ENCODE assay signal across 9 mouse cellular contexts in genomic region chr11:55392474-55392873, GRCm38 (mm10). TPM values are rescaled to one million over a fixed set of nuclear protein-coding genes. Genes with fewer than 3 reads are reported as not detected.
DNase-seq lines count a peak whose midpoint lies in the region; ATAC-seq and TF ChIP-seq lines count a peak whose summit lies in the region.
"Had no signal": no experiment of that assay in that cellular context is flagged by ENCODE, and none has a peak within 500 bp of the region (broad histone marks: within the 10 kb centered on the region; RNA-seq: fewer than 3 reads in every experiment).

No protein-coding gene starts in this region.

- DNase-seq in kidney, postnatal 0 days (ENCODE audit: low spot score), result peak; percentile 72
- DNase-seq in Muller cell, postnatal 12 days (ENCODE audit: inconsistent ontology term), result peak; percentile 67
- DNase-seq in hindbrain, embryonic 14.5 days (ENCODE audit: low spot score), result peak; percentile 37
- no peak for DNase-seq in T-cell, adult 2 months (ENCODE audit: low spot score)
- no peak for DNase-seq in ovary, adult 18-20 months (ENCODE audit: low spot score)

- TF ChIP-seq CTCF in kidney, postnatal 0 days (IDR thresholded peaks at IDR 0.05; ENCODE audit: low read depth), result no peak
- TF ChIP-seq CTCF in embryonic fibroblast, embryonic 13.5 days (IDR thresholded peaks at IDR 0.05; ENCODE audit: borderline replicate concordance, insufficient read depth, low read length), result no peak

- H3K4me3 ChIP-seq in kidney, postnatal 0 days (replicated peaks; ENCODE audit: low read depth, low read length), result no peak overlapping the region
- no peak overlapping the region for H3K4me3 ChIP-seq in kidney, embryonic 16.5 days (ENCODE audit: low read length)
- H3K4me3 ChIP-seq in embryonic fibroblast, embryonic 13.5 days (ENCODE audit: insufficient read depth, low read length), result no peak overlapping the region
- H3K4me3 ChIP-seq in hindbrain, embryonic 14.5 days (replicated peaks; ENCODE audit: low read length), result no peak overlapping the region

- H3K9ac ChIP-seq in kidney, postnatal 0 days (ENCODE audit: low read depth, low read length), result no peak overlapping the region
- no peak overlapping the region for H3K9ac ChIP-seq in kidney, embryonic 16.5 days (replicated peaks; ENCODE audit: low read length)
- H3K9ac ChIP-seq in hindbrain, embryonic 14.5 days, result no peak overlapping the region

- WGBS in kidney, postnatal 0 days, result 50% methylated on average over 10 of the region's 10 CpGs
- 44% methylated on average over 10 of the region's 10 CpGs for WGBS in kidney, embryonic 16.5 days
- 21% methylated on average over 10 of the region's 10 CpGs for WGBS in hindbrain, embryonic 14.5 days

- H3K9me3 ChIP-seq in kidney, postnatal 0 days (replicated peaks; ENCODE audit: low read length), result no peaks in the 10 kb centered on the region
- H3K9me3 ChIP-seq in kidney, embryonic 16.5 days (ENCODE audit: low read length), result no peaks in the 10 kb centered on the region
- H3K9me3 ChIP-seq in hindbrain, embryonic 14.5 days (ENCODE audit: control insufficient read depth, low read length), result no peaks in the 10 kb centered on the region

- no peak overlapping the region for H3K27ac ChIP-seq in kidney, postnatal 0 days
- no peak overlapping the region for H3K27ac ChIP-seq in kidney, embryonic 16.5 days (ENCODE audit: low read length)
- 0 out of 2 replicates have a peak overlapping the region, but pooled peaks have one; percentile 0 for H3K27ac ChIP-seq in embryonic fibroblast, embryonic 13.5 days (ENCODE audit: insufficient read depth, low read length)
- no peak overlapping the region for H3K27ac ChIP-seq in hindbrain, embryonic 14.5 days

- TF ChIP-seq POLR2A in embryonic fibroblast, embryonic 13.5 days (IDR thresholded peaks at IDR 0.05; ENCODE audit: low read depth, low read length), result no peak

- H3K36me3 ChIP-seq in kidney, postnatal 0 days (ENCODE audit: insufficient read depth, low read length), result peaks cover 11% of the 10 kb centered on the region
- peaks cover 24% of the 10 kb centered on the region for H3K36me3 ChIP-seq in kidney, embryonic 16.5 days (ENCODE audit: insufficient read depth, low read length)
- no peaks in the 10 kb centered on the region; the same call in 1 of the 2 replicates for H3K36me3 ChIP-seq in hindbrain, embryonic 14.5 days (replicated peaks; ENCODE audit: control insufficient read depth, insufficient read depth)

- H3K27me3 ChIP-seq in kidney, postnatal 0 days (ENCODE audit: insufficient read depth, low read length), result no peaks in the 10 kb centered on the region
- H3K27me3 ChIP-seq in kidney, embryonic 16.5 days (ENCODE audit: insufficient read depth, low read length), result no peaks in the 10 kb centered on the region
- no peaks in the 10 kb centered on the region for H3K27me3 ChIP-seq in hindbrain, embryonic 14.5 days (ENCODE audit: control insufficient read depth, insufficient read depth, low read length)

- no peak overlapping the region for H3K4me2 ChIP-seq in kidney, postnatal 0 days (ENCODE audit: low read length)
- no peak overlapping the region for H3K4me2 ChIP-seq in kidney, embryonic 16.5 days (replicated peaks; ENCODE audit: low read depth, low read length)
- H3K4me2 ChIP-seq in hindbrain, embryonic 14.5 days (replicated peaks), result no peak overlapping the region

- H3K4me1 ChIP-seq in kidney, postnatal 0 days (replicated peaks; ENCODE audit: insufficient read depth, low read length), result no peaks in the 10 kb centered on the region
- no peaks in the 10 kb centered on the region for H3K4me1 ChIP-seq in kidney, embryonic 16.5 days (ENCODE audit: insufficient read depth, low read length)
- H3K4me1 ChIP-seq in embryonic fibroblast, embryonic 13.5 days (ENCODE audit: control insufficient read depth, insufficient read depth, low read length), result no peaks in the 10 kb centered on the region
- no peaks in the 10 kb centered on the region for H3K4me1 ChIP-seq in hindbrain, embryonic 14.5 days (replicated peaks; ENCODE audit: control insufficient read depth, insufficient read depth, low read length)

- no peak for ATAC-seq in kidney, postnatal 0 days (replicated peaks; ENCODE audit: low FRiP score, low read depth)
- no peak for ATAC-seq in kidney, embryonic 16.5 days (ENCODE audit: low FRiP score, low TSS enrichment)
- no peak for ATAC-seq in hindbrain, embryonic 14.5 days (ENCODE audit: low FRiP score)
- no peak for ATAC-seq in frontal cortex, adult (ENCODE audit: low TSS enrichment)

RNA-seq across cellular contexts. Expression of gene Sparc, which starts 30.5 kb away (rescaled TPM):
- 1,281 and 1,429 TPM in 2 replicates for polyA plus RNA-seq in kidney, postnatal 0 days (2015; fragmentation: Nextera tagmentation; extraction: Ambion mirVana)
- polyA plus RNA-seq in kidney, embryonic 16.5 days (2015; fragmentation: Nextera tagmentation; extraction: Ambion mirVana), result 1,474 and 1,572 TPM in 2 replicates
- 3,951 and 4,760 TPM in 2 replicates for polyA plus RNA-seq in embryonic fibroblast, embryonic 13.5 days (2011; ENCODE audit: insufficient read length, low read depth, missing spikeins)
- polyA plus RNA-seq in hindbrain, embryonic 14.5 days (2014; fragmentation: Nextera tagmentation; extraction: Ambion mirVana), result 532 and 583 TPM in 2 replicates

RNA-seq across cellular contexts. Expression of gene Fat2, which starts 56.1 kb away (rescaled TPM):
- polyA plus RNA-seq in kidney, postnatal 0 days (2015; fragmentation: Nextera tagmentation; extraction: Ambion mirVana), result 0.05 and 0.08 TPM in 2 replicates
- 0.06 and 0.11 TPM in 2 replicates for polyA plus RNA-seq in kidney, embryonic 16.5 days (2015; fragmentation: Nextera tagmentation; extraction: Ambion mirVana)
- polyA plus RNA-seq in embryonic fibroblast, embryonic 13.5 days (2011; ENCODE audit: insufficient read length, low read depth, missing spikeins), result not detected in 2 replicates
- polyA plus RNA-seq in hindbrain, embryonic 14.5 days (2014; fragmentation: Nextera tagmentation; extraction: Ambion mirVana), result 0.23 and 0.31 TPM in 2 replicates
- polyA plus RNA-seq: liver, adult 2 months had no signal

Comparison
In these comparisons a context has a peak if more than half of its experiments do, and no peak if none do; other contexts are left out.
1. DNase-seq: peak in kidney, postnatal 0 days (single experiment), Muller cell, postnatal 12 days (single experiment) and hindbrain, embryonic 14.5 days (single experiment); none in T-cell, adult 2 months (single experiment) and ovary, adult 18-20 months (single experiment).